Mouse (Mus musculus): Measurements from ENCODE around the gene Pcyox1.

- no peak for TF ChIP-seq CTCF (IDR thresholded peaks at IDR 0.05; ENCODE audit: low read depth)
- TF ChIP-seq EP300 (IDR thresholded peaks at IDR 0.05; ENCODE audit: low read depth) = no peak
These were observed 9.4 kb upstream of the Pcyox1 start for GRCm38 (mm10) chr6:86406306-86406705.
